Mouse (Mus musculus): ENCODE measurements at regions not wholly inside any gene's neighbourhood (a gene's known extent, or its start where the extent isn't known, plus 50 kb on each side); places are given as distances from the start of the nearest gene placed in this dataset.
A peak's percentile ranks its signal among the peaks of the same experiment; 100 is the strongest.

DNA sequence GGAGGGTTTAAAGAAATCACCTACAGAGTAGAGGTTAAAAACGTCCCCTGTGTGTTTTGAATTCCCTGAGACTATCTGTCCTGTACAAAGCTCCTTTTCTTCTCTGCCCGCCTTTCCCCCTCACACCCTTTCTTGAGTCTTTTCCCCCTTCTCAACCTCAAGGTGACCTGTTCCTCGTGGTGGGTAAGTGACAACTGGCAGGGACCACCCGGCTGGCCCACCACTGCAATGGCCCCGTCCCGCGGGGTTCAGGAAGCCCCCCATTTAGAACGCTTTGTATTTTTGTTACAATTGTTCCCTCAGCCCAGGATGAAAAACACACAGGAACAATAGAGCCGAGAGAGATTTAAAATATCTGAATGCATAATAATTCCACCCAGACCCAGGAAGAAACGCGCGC is 272.9 kb upstream of the Sox2 start:
- DNase-seq = no peak

- DNase-seq = no peak
These were observed 278.8 kb upstream of the Sox2 start for GRCm38 (mm10) chr3:34371418-34371817.

GRCm38 (mm10) chr3:34338100-34338499 is 257.0 kb upstream of the Dnajc19 start:
- no peak for DNase-seq

GRCm38 (mm10) chr3:34333555-34333954 is 252.4 kb upstream of the Dnajc19 start:
- DNase-seq = no peak

GRCm38 (mm10) chr3:34331889-34332276 is 250.8 kb upstream of the Dnajc19 start:
- no peak for DNase-seq

DNA sequence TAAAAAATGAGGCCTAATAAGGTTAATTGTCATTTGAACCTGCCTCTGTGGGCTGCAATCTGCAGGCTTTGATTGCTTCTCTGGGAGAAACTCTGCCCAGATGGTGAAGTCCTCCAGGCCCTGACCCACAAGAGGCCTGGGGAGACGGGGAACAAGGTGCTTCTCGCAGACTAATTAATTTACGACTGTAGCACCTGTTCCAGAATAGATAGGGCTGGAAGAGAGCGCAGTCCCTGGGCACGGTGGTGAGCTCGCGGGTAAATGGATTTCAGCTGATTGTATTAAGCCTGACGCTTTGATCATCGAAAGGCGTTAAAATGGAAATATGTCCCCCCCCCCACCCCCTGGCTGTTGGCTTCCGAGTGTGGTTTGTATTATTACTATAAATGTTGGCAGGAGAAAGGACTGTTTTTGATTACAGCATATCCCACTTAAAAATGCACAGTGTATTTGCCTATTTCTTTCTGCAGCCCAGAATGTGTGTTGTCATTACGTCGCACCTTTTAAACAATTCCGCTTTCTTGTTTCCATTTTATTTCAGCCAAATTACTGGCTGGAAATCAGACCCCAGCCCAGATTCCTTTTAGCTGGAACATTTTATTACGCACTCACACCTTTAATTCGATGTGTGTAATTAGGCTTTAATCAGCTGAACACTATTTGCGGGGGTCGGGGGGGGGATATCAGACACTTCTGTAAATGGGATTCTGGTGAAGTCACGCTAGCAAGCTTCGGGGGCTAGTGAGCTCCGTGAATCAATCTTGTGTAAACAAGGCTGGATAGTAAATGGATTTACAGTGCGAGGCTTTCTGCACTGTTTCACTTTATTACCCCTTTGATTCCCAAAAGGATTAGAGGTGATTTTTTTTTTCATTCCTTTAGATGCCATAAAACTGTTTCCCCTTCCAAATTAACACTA is 250.1 kb upstream of the Dnajc19 start:
- DNase-seq = no peak

GRCm38 (mm10) chr3:34328865-34329264 is 247.7 kb upstream of the Dnajc19 start:
- peak; percentile 47 for DNase-seq

DNA sequence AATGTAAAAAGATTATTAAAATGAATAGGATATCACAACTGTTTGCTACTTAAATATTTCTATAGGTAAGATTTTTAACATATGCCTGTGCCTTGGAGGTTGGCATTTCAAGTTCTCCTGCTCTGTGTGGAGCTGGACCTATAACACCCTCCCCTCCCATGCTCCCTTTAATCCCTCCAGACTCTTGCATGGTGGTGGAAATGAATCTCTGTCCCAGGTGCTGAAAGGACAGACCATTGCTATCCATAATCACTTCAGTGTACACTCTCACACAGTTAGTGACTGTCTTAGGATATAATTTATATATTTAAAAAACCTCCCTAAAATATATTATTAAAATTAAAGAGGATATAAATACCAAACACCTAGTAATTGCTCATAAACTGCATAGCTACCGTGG is 244.5 kb upstream of the Dnajc19 start:
- no peak for DNase-seq

DNA sequence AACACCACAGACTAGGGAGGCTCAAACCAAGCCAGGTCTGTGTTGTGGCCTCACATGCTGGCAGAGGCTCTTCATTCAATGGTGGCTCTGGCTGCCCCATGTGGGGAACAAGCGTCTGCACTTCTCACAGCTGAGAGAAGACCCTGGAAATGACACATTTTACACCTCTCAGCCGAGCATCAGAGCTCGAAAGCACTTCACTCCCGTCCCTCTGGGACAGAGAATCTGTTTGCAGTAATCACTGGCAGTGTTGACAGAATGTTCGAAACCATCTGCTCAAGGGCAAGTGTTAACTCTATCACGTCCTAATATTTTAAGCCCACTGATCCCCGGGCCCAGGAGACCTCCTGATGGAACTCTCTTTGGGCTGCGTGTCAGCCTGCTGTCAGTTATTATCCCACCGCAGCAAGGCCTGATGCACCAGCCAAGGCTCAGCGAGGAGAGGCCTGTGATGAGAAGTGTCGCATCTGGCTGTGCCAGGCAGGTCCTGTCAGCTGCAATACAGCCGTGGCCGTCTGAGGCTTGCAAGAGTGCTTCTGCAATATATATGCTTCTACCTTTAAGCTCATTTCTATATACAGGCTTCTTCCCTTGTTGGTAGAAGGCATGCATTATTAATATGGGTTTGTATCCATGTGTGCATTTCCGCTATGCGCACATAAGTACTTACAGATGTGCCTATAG is 241.5 kb upstream of the Dnajc19 start:
- no peak for DNase-seq

DNA sequence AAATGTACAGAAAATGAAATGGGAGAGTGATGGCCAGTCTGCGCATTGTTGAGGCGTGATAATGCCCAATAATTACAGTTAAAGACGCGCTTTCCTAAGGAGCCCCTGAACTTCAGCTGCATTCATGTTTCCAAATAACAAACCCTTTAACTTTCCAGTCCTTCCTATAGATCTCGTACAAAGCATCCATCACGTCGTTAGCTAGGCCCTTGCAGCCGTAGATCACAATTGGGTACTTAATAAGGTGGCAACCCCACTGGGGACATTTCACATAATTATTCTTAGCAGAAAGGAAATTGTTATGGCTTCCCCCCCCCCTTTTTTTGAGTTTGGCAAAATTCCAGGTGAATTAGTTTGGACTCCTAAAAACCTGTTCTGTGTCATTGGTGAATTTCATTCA is 233.7 kb upstream of the Dnajc19 start:
- DNase-seq = no peak

DNA sequence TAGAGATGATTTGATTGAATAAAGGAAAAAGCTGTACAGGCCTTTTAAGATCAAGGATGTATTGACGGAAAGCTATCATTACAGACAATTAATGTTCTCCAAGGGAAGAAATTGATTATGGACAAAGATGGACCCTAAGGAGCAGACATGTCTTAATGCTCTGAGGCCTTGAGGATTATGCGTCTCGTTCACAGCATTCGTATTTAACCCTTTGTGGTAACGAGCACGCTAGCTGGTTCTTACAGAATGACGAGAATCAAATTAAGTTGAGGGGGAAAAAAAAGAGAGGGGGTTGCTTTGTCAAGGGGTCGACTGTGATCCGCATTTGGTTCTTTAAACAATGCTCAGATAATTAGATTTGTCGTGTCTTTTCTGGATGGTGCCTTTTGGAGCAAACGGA is 233.3 kb upstream of the Dnajc19 start:
- no peak for DNase-seq

DNA sequence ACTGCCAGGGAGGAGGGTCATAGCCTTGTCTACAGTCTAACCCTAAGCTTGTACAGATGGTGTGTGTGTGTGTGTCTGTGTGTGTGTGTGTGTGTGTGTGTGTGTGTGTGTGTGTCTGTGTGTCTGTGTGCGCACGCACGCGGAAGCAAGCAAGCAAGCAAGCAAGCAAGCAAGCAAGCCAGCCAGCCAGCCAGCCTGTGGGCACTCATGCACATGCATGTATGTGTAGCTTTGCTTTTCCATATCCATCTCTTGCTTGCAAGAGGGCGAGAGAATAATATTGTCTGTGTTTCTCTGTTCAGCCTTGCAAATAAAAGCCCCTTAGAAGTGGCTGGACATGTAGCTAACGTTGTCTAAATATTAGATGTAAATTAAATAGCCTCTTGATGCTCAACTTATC is 230.8 kb upstream of the Dnajc19 start:
- DNase-seq = no peak

DNA sequence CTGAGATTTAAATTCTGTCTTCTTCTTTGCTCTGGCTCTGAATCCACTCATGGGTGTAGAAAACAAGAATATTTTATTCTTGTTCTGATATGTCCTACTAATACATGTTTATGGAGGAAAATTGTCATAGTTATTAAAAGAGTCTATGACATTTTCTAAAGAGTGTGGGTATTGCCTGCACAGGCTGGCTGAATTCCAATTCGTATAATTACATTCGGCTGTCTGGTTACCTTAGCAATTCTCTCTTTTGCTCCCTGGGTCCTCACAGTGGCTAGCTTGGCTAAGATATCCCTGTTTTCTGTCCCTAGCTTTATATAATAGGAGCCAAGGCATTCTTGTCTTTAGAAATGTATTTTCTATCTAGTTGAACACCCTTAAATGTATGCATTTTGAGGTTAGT is 218.5 kb upstream of the Dnajc19 start:
- DNase-seq = no peak

GRCm38 (mm10) chr3:34287836-34288235 is 206.7 kb upstream of the Dnajc19 start:
- DNase-seq = no peak

GRCm38 (mm10) chr3:34270154-34270553 is 189.0 kb upstream of the Dnajc19 start:
- DNase-seq = no peak

DNA sequence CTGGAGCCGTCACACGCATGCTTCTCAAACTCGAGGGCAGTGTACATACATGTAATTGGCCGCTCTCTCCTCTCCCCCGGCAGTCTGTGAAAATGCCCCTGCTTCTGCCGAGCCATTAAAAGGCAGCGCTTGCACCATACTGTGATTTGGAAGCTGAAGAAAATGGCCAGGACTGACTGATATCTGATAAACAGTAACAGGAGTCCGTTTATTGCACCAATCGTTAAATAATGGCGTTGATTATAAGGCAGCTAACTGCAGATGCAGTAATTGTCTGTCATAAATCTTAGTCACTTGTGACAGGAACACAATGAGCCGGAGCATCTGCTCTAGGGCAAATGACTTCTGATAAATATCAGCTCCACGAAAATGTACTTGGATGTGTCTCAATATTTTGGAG is 185.3 kb upstream of the Dnajc19 start:
- no peak for DNase-seq

- DNase-seq = peak; percentile 20
These were observed 183.7 kb upstream of the Dnajc19 start for GRCm38 (mm10) chr3:34264811-34265210.

GRCm38 (mm10) chr3:34252730-34253337 is 171.7 kb upstream of the Dnajc19 start:
- no peak for DNase-seq

DNA sequence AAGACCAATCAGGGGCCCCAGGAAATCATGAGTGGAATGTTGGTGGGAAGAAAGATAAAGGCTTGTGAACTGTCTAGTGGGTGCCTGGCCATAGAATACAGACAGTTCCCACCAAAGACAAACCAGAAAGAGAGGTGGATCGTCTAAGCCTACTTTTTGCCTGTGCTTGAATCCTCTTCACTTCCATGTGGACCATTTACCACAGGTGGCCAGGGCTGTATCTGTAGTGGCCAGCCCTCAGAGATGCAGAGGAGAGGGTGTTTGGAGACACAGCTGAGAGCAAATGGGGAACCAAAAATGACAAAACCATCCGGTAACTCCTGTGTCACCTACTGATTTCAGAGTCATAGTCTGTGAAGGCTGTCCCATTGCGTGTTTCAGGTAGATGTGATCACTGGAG is 161.0 kb upstream of the Dnajc19 start:
- no peak for DNase-seq

- no peak for DNase-seq
These were observed 158.9 kb upstream of the Dnajc19 start for GRCm38 (mm10) chr3:34239978-34240377.

DNA sequence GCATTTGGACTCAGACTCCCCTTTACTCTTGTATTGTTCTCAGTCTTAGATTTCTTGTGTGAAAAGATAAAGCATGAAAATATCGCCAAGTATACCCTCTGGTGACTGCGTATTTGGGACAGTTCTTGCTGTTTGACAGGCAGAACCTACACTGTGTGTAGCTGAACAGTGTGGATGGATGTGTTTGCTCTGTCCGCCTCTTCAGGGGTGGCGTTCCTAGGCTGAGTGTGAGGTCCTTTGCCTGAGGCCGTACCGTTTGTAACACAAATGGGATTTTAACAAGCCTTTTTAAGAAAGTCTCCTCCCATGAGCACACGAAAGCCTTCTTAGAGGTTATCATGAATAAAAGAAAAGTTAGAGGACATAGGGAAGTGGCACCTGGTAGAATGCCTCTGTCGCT is 153.3 kb upstream of the Dnajc19 start:
- DNase-seq = no peak

GRCm38 (mm10) chr3:34232329-34233250 is 151.5 kb upstream of the Dnajc19 start:
- DNase-seq = no peak

Data from adrenal gland, postnatal 25 days (tissue).